Comparison of ENCODE assay signal across 20 mouse cellular contexts in the genomic region with DNA sequence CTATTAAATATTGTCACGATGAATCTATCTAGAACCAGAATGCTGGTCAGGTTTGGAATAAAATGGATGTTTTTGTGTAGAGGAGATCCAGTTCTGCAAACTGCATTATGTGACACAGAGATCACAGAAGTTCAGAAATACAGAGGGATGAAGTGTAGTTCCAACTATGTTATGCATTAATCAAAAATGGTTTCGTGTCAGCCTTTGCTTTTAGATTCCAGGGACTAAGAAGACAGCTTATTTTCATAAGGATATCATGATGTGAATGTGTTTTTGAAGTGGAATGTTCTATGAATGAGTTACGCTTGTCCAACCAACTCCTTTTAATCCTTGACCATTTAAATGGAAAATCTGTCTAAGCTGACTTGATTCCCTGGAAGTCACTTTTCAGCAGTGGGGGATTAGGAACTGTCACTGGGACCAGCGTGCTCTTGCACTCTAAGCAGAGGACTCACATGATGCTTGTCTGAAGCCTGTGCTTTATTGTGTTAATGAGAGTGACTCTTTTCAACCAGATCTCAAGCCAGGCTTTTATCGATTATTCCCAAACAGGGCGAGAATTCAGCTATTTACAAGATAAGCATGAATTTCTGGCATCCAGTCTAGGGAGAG.
A peak's percentile ranks its signal among the peaks of the same experiment; 100 is the strongest.
DNase-seq lines count a peak whose midpoint lies in the region; ATAC-seq and TF ChIP-seq lines count a peak whose summit lies in the region.
"Had no signal": no experiment of that assay in that cellular context is flagged by ENCODE, and none has a peak within 500 bp of the region (broad histone marks: within the 10 kb centered on the region; RNA-seq: fewer than 3 reads in every experiment).

No protein-coding gene starts in this region.

- 27% methylated on average over 6 of the region's 6 CpGs for WGBS in forebrain, embryonic 11.5 days
- WGBS in forebrain, embryonic 15.5 days, result 16% methylated on average over 6 of the region's 6 CpGs
- WGBS in stomach, embryonic 14.5 days, result 25% methylated on average over 6 of the region's 6 CpGs
- WGBS in stomach, postnatal 0 days, result 25% methylated on average over 6 of the region's 6 CpGs
- 5% methylated on average over 6 of the region's 6 CpGs for WGBS in midbrain, embryonic 14.5 days

- DNase-seq in forebrain, embryonic 11.5 days (ENCODE audit: low spot score), result no peak
- no peak for DNase-seq in stomach, postnatal 0 days (ENCODE audit: low spot score)
- peak; percentile 68 for DNase-seq in midbrain, embryonic 14.5 days
- DNase-seq in heart, adult 9 months (ENCODE audit: low spot score in 2 of 2), result no peak
- DNase-seq in heart, adult 18-20 months, result no peak
- no peak for DNase-seq in gastrocnemius, postnatal 25 days
- DNase-seq: adrenal gland, postnatal 14 days; cerebellum, postnatal 36 days; heart, adult 2 months; kidney, adult 18-20 months; liver; lung, adult 2 months; lung, postnatal 4 days; right cerebral cortex, postnatal 4 days; thymus, adult 2 months had no signal

- H3K27me3 ChIP-seq in forebrain, embryonic 11.5 days (ENCODE audit: control insufficient read depth, insufficient read depth, low read length), result no peaks in the 10 kb centered on the region
- H3K27me3 ChIP-seq in forebrain, embryonic 15.5 days, result 0 out of 2 replicates have a peak, but pooled peaks cover 2% of the 10 kb centered on the region
- no peaks in the 10 kb centered on the region for H3K27me3 ChIP-seq in stomach, embryonic 14.5 days (ENCODE audit: control insufficient read depth, insufficient read depth, low read length)
- H3K27me3 ChIP-seq in stomach, postnatal 0 days (ENCODE audit: control insufficient read depth, insufficient read depth, low read length), result no peaks in the 10 kb centered on the region
- H3K27me3 ChIP-seq in midbrain, embryonic 14.5 days (ENCODE audit: control insufficient read depth, insufficient read depth, low read length), result peaks cover 27% of the 10 kb centered on the region

- H3K9me3 ChIP-seq in forebrain, embryonic 11.5 days (ENCODE audit: control insufficient read depth, low read length), result no peaks in the 10 kb centered on the region
- no peaks in the 10 kb centered on the region for H3K9me3 ChIP-seq in forebrain, embryonic 15.5 days
- no peaks in the 10 kb centered on the region for H3K9me3 ChIP-seq in stomach, embryonic 14.5 days (ENCODE audit: control insufficient read depth, low read depth, low read length)
- no peaks in the 10 kb centered on the region for H3K9me3 ChIP-seq in stomach, postnatal 0 days (ENCODE audit: control insufficient read depth, low read length)
- no peaks in the 10 kb centered on the region for H3K9me3 ChIP-seq in midbrain, embryonic 14.5 days (ENCODE audit: control insufficient read depth, low read length)
- H3K9me3 ChIP-seq: embryonic facial prominence, embryonic 15.5 days; neural tube, embryonic 13.5 days had no signal

- H3K36me3 ChIP-seq in forebrain, embryonic 11.5 days (ENCODE audit: control insufficient read depth, insufficient read depth, low read length), result no peaks in the 10 kb centered on the region
- no peaks in the 10 kb centered on the region for H3K36me3 ChIP-seq in forebrain, embryonic 15.5 days
- H3K36me3 ChIP-seq in stomach, embryonic 14.5 days (ENCODE audit: control insufficient read depth, insufficient read depth, low read length), result no peaks in the 10 kb centered on the region
- no peaks in the 10 kb centered on the region for H3K36me3 ChIP-seq in stomach, postnatal 0 days (ENCODE audit: control insufficient read depth, insufficient read depth, low read length)
- H3K36me3 ChIP-seq in midbrain, embryonic 14.5 days (ENCODE audit: control insufficient read depth, insufficient read depth, low read length), result no peaks in the 10 kb centered on the region
- H3K36me3 ChIP-seq: embryonic facial prominence, embryonic 15.5 days; neural tube, embryonic 13.5 days had no signal

- no peak for TF ChIP-seq EP300 in stomach, postnatal 0 days (optimal IDR thresholded peaks at IDR 0.05)

- no peak for TF ChIP-seq CTCF in stomach, postnatal 0 days (IDR thresholded peaks at IDR 0.05; ENCODE audit: low read depth)

- peak; percentile 61; the same call in 1 of the 2 replicates for ATAC-seq in forebrain, embryonic 11.5 days (replicated peaks; ENCODE audit: low FRiP score)
- ATAC-seq in forebrain, embryonic 15.5 days (replicated peaks), result no peak
- ATAC-seq in stomach, embryonic 14.5 days (ENCODE audit: insufficient number of reproducible peaks, insufficient read depth, low FRiP score, low read depth), result peak; percentile 28; the same call in 1 of the 2 replicates
- no peak for ATAC-seq in stomach, postnatal 0 days (ENCODE audit: low FRiP score, low TSS enrichment)
- ATAC-seq in midbrain, embryonic 14.5 days (ENCODE audit: low FRiP score, low TSS enrichment), result peak; percentile 81
- ATAC-seq: activated CD4-positive, CD25-positive, alpha-beta regulatory T cell, adult 4 months had no signal

- H3K4me2 ChIP-seq in forebrain, embryonic 11.5 days (ENCODE audit: low read depth, low read length, severe bottlenecking), result no peak overlapping the region
- no peak overlapping the region for H3K4me2 ChIP-seq in forebrain, embryonic 15.5 days (replicated peaks)
- H3K4me2 ChIP-seq in stomach, embryonic 14.5 days (replicated peaks; ENCODE audit: low read depth, low read length), result no peak overlapping the region
- H3K4me2 ChIP-seq in stomach, postnatal 0 days (replicated peaks; ENCODE audit: low read depth), result no peak overlapping the region
- no peak overlapping the region for H3K4me2 ChIP-seq in midbrain, embryonic 14.5 days (ENCODE audit: low read length)
- H3K4me2 ChIP-seq: embryonic facial prominence, embryonic 15.5 days; neural tube, embryonic 13.5 days had no signal

- no peak overlapping the region for H3K9ac ChIP-seq in forebrain, embryonic 11.5 days (ENCODE audit: low read length)
- no peak overlapping the region for H3K9ac ChIP-seq in forebrain, embryonic 15.5 days (replicated peaks)
- H3K9ac ChIP-seq in stomach, embryonic 14.5 days (replicated peaks; ENCODE audit: low read depth, low read length), result no peak overlapping the region
- no peak overlapping the region for H3K9ac ChIP-seq in stomach, postnatal 0 days (ENCODE audit: low read length)
- H3K9ac ChIP-seq in midbrain, embryonic 14.5 days (replicated peaks; ENCODE audit: low read length), result no peak overlapping the region
- H3K9ac ChIP-seq: embryonic facial prominence, embryonic 15.5 days; neural tube, embryonic 13.5 days had no signal

- H3K4me3 ChIP-seq in forebrain, embryonic 11.5 days (ENCODE audit: low read depth, low read length), result no peak overlapping the region
- no peak overlapping the region for H3K4me3 ChIP-seq in forebrain, embryonic 15.5 days
- H3K4me3 ChIP-seq in stomach, embryonic 14.5 days (ENCODE audit: low read depth, low read length), result no peak overlapping the region
- H3K4me3 ChIP-seq in stomach, postnatal 0 days (ENCODE audit: low read depth, low read length), result no peak overlapping the region
- no peak overlapping the region for H3K4me3 ChIP-seq in midbrain, embryonic 14.5 days (replicated peaks; ENCODE audit: low read depth, low read length)
- H3K4me3 ChIP-seq: embryonic facial prominence, embryonic 15.5 days; heart, adult 2 months; neural tube, embryonic 13.5 days had no signal

- H3K27ac ChIP-seq in forebrain, embryonic 11.5 days (ENCODE audit: low read depth, low read length), result no peak overlapping the region
- H3K27ac ChIP-seq in forebrain, embryonic 15.5 days (replicated peaks), result no peak overlapping the region
- no peak overlapping the region for H3K27ac ChIP-seq in stomach, embryonic 14.5 days (ENCODE audit: low read length)
- no peak overlapping the region for H3K27ac ChIP-seq in stomach, postnatal 0 days (replicated peaks)
- H3K27ac ChIP-seq in midbrain, embryonic 14.5 days (replicated peaks; ENCODE audit: low read depth, low read length), result no peak overlapping the region
- H3K27ac ChIP-seq: embryonic facial prominence, embryonic 15.5 days; heart, adult 2 months; neural tube, embryonic 13.5 days had no signal

- H3K4me1 ChIP-seq in forebrain, embryonic 11.5 days (replicated peaks; ENCODE audit: control insufficient read depth, insufficient read depth, low read length), result peaks cover 5% of the 10 kb centered on the region; the same call in 1 of the 2 replicates
- H3K4me1 ChIP-seq in forebrain, embryonic 15.5 days, result peaks cover 11% of the 10 kb centered on the region
- H3K4me1 ChIP-seq in stomach, embryonic 14.5 days (ENCODE audit: control insufficient read depth, insufficient read depth, low read length), result no peaks in the 10 kb centered on the region
- H3K4me1 ChIP-seq in stomach, postnatal 0 days (replicated peaks; ENCODE audit: control insufficient read depth, insufficient read depth), result no peaks in the 10 kb centered on the region
- peaks cover 22% of the 10 kb centered on the region for H3K4me1 ChIP-seq in midbrain, embryonic 14.5 days (ENCODE audit: control insufficient read depth, insufficient read depth, low read length)

Comparison
In these comparisons a context has a peak if more than half of its experiments do, and no peak if none do; other contexts are left out.
1. ATAC-seq: peak in forebrain, embryonic 11.5 days (single experiment), stomach, embryonic 14.5 days (single experiment) and midbrain, embryonic 14.5 days (single experiment); none in forebrain, embryonic 15.5 days (single experiment) and stomach, postnatal 0 days (single experiment).